Mouse (Mus musculus) cerebral cortex, adult 2 months (tissue): ENCODE data around the gene Akr1a1.

Source experiments
- WGBS: fragments of 180-500 bp; shearing (Covaris S2); methylation state at CpG from one replicate; pipeline ENCODE4 v1.1.7; 2018; 5-methylcytosine and 5-hydroxymethylcytosine counted together

Gene Akr1a1

GRCm38 (mm10) chr4:116650924-116651796, at the start of gene Akr1a1:
TSS of gene Akr1a1 (minus strand) at chr4:116651680.
- under 1% methylated on average over 39 of the region's 39 CpGs for WGBS

- WGBS, result 77% methylated on average over 1 of the region's 1 CpGs
Observed at GRCm38 (mm10) chr4:116700964-116701363, 49.5 kb upstream of the Akr1a1 start.

GRCm38 (mm10) chr4:116698693-116699342, 47.3 kb upstream of the Akr1a1 start:
- 45% methylated on average over 2 of the region's 2 CpGs for WGBS

- 73% methylated on average over 2 of the region's 2 CpGs for WGBS
Observed at GRCm38 (mm10) chr4:116693785-116694184, 42.3 kb upstream of the Akr1a1 start.

- WGBS, result 95% methylated on average over 2 of the region's 2 CpGs
Observed at GRCm38 (mm10) chr4:116692146-116692545, 40.7 kb upstream of the Akr1a1 start.

- WGBS, result 89% methylated on average over 4 of the region's 4 CpGs
Observed at GRCm38 (mm10) chr4:116689309-116689876, 37.9 kb upstream of the Akr1a1 start.

GRCm38 (mm10) chr4:116687041-116687440, 35.6 kb upstream of the Akr1a1 start:
- 14% methylated on average over 1 of the region's 1 CpGs for WGBS

- WGBS, result under 1% methylated on average over 56 of the region's 56 CpGs
Observed at GRCm38 (mm10) chr4:116685402-116686061, 34.1 kb upstream of the Akr1a1 start, which contains the start of gene Prdx1. TSS of gene Prdx1 (plus strand) at chr4:116685544.

- WGBS, result 74% methylated on average over 2 of the region's 2 CpGs
Observed at GRCm38 (mm10) chr4:116684665-116685064, 33.2 kb upstream of the Akr1a1 start.

GRCm38 (mm10) chr4:116683957-116684356, 32.5 kb upstream of the Akr1a1 start:
- 91% methylated on average over 4 of the region's 4 CpGs for WGBS

- 96% methylated on average over 4 of the region's 4 CpGs for WGBS
Observed at GRCm38 (mm10) chr4:116680521-116680920, 29.0 kb upstream of the Akr1a1 start.

GRCm38 (mm10) chr4:116679141-116679540, 27.7 kb upstream of the Akr1a1 start:
- WGBS, result 69% methylated on average over 5 of the region's 5 CpGs

GRCm38 (mm10) chr4:116677808-116678207, 26.3 kb upstream of the Akr1a1 start:
- 83% methylated on average over 1 of the region's 1 CpGs for WGBS

GRCm38 (mm10) chr4:116676027-116676426, 24.5 kb upstream of the Akr1a1 start:
- 87% methylated on average over 3 of the region's 3 CpGs for WGBS

GRCm38 (mm10) chr4:116674761-116675160, 23.3 kb upstream of the Akr1a1 start:
- WGBS, result 95% methylated on average over 6 of the region's 6 CpGs

- WGBS, result 71% methylated on average over 2 of the region's 2 CpGs
Observed at GRCm38 (mm10) chr4:116672785-116673184, 21.3 kb upstream of the Akr1a1 start.

- 71% methylated on average over 2 of the region's 2 CpGs for WGBS
Observed at GRCm38 (mm10) chr4:116669291-116669690, 17.8 kb upstream of the Akr1a1 start.

- WGBS, result 44% methylated on average over 3 of the region's 3 CpGs
Observed at GRCm38 (mm10) chr4:116668145-116668544, 16.7 kb upstream of the Akr1a1 start.

- 41% methylated on average over 4 of the region's 4 CpGs for WGBS
Observed at GRCm38 (mm10) chr4:116666625-116667024, 15.1 kb upstream of the Akr1a1 start.

- WGBS, result 89% methylated on average over 1 of the region's 1 CpGs
Observed at GRCm38 (mm10) chr4:116661998-116662397, 10.5 kb upstream of the Akr1a1 start.

- 54% methylated on average over 6 of the region's 6 CpGs for WGBS
Observed at GRCm38 (mm10) chr4:116660829-116661228, 9.3 kb upstream of the Akr1a1 start.

GRCm38 (mm10) chr4:116659916-116660315, 8.4 kb upstream of the Akr1a1 start:
- WGBS, result 74% methylated on average over 6 of the region's 6 CpGs
